Mouse (Mus musculus): Measurements from ENCODE around the gene Onecut1. TPM values are rescaled to one million over a fixed set of nuclear protein-coding genes. Genes with fewer than 3 reads are reported as not detected.

The Onecut1 gene
- polyA plus RNA-seq, 1 experiment from 2014 or later, result 9.1 TPM

DNA sequence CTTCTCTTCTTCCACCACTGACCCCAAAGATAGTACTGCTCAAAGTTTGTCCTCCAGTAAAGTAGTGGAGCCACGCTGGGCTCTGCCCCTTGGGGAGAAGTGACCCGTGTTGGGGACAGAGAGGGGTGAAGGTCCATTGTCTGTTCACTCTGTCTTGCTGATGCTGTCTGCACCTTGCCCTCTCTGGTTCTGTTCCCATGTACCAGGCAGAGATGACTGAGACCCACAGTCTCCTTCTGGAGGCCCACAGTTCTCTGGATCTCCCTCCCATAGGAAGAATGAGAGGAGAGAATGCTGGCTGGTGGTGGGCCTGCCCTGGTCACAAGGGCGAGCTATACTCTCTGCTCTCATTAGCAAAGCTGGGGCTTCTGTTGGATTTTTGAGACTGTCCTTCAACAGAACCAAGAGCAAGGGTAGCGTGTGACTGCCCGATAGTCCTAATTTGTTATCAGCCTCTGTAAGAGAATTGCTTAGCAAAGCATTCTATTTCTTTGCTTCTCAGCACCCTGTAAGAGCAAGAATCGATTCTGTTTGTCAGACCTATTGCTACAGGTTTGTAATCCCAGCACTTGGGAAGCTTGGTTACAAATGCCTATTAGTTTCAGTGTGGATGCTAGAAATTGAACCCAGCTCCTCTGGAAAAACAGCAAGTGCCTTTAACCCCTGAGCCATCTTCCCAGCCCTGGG is 61.7 kb downstream of the Onecut1 start:
- WGBS (ENCODE audit: insufficient replicate concordance), result 67% methylated on average over 6 of the region's 6 CpGs
- Histone ChIP-seq H3K9me3 (ENCODE audit: low read length) (no peaks in the 10 kb centered on the region), H3K27me3 (ENCODE audit: insufficient read depth, low read length) (no peaks in the 10 kb centered on the region), H3K9ac (replicated peaks) (no peak overlapping the region), H3K36me3 (replicated peaks; ENCODE audit: insufficient read depth, low read length) (no peaks in the 10 kb centered on the region), H3K27ac (ENCODE audit: low read depth) (no peak overlapping the region), H3K4me3 (ENCODE audit: low read depth, low read length) (no peak overlapping the region), H3K4me2 (ENCODE audit: low read depth, low read length) (no peak overlapping the region), H3K4me1 (ENCODE audit: insufficient read depth) (peaks cover 5% of the 10 kb centered on the region; the same call in 1 of the 2 replicates)
- TF ChIP-seq CTCF (IDR thresholded peaks at IDR 0.05; ENCODE audit: low read depth), result no peak
- TF ChIP-seq EP300 (IDR thresholded peaks at IDR 0.05; ENCODE audit: low read depth), result no peak
- no peak for DNase-seq
- no peak for ATAC-seq

DNA sequence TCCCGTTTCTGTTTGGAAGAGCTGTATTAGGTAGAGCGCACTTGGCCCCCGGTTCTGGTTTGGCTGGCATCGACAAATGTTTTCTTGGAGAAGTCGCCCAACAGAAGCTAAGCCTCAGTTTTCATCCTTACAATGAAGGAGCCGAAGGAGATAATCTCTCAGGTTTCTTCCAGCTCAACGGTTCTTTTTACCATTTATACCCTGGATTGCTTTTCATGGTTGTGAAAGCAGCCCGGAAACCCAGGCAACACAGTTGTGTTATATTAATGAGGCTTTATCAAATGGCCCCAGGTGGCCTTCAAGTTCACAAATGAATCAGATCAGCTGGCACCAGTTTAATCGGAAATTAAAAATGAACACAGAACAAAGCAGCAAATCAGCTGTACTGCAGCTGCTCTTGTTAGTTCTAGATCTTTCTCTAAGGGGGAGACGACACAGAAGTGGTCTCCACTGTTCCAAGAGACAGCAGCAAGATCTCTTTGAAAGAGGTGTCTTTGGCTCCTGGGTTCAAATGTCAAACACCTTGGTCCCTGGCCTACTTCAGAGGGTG is 63.6 kb downstream of the Onecut1 start:
- no peak overlapping the region for H3K4me2 ChIP-seq (ENCODE audit: low read depth, low read length)
- TF ChIP-seq EP300 (IDR thresholded peaks at IDR 0.05; ENCODE audit: low read depth), result no peak
- TF ChIP-seq CTCF (IDR thresholded peaks at IDR 0.05; ENCODE audit: low read depth), result no peak
- H3K4me3 ChIP-seq (ENCODE audit: low read depth, low read length), result no peak overlapping the region
- H3K9me3 ChIP-seq (ENCODE audit: low read length), result no peaks in the 10 kb centered on the region
- WGBS (ENCODE audit: insufficient replicate concordance), result 80% methylated on average over 10 of the region's 10 CpGs
- no peak overlapping the region for H3K9ac ChIP-seq (replicated peaks)
- H3K27ac ChIP-seq (ENCODE audit: low read depth), result no peak overlapping the region
- no peaks in the 10 kb centered on the region for H3K27me3 ChIP-seq (ENCODE audit: insufficient read depth, low read length)
- no peaks in the 10 kb centered on the region for H3K36me3 ChIP-seq (replicated peaks; ENCODE audit: insufficient read depth, low read length)
- ATAC-seq (no peak), DNase-seq (no peak)
- H3K4me1 ChIP-seq (ENCODE audit: insufficient read depth), result peaks cover under 1% of the 10 kb centered on the region; the same call in 1 of the 2 replicates

DNA sequence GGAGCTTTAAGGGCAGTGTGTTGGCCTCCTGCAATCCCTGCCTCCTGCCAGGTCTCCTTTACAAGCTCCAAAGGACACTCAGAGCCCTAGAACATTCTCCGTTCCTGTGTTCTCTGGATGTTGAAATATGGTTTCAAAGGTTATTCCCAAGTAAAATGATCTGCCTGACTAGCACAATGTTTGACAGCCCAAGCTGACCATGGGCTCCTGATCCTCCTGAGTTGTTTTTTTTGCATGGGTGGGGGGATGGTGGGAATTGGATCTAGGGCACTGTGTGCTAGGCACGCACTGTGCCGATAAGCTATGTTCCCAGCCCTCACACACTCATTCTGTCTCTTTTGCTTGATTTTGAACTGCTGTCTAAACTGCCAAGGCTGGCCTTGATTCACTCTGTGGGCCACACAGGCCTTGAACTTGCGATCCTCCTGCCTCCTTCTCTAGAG is 68.3 kb downstream of the Onecut1 start:
- H3K27ac ChIP-seq (ENCODE audit: low read depth), result peak overlapping the region; percentile 84
- H3K27me3 ChIP-seq (ENCODE audit: insufficient read depth, low read length), result no peaks in the 10 kb centered on the region
- H3K36me3 ChIP-seq (replicated peaks; ENCODE audit: insufficient read depth, low read length), result no peaks in the 10 kb centered on the region
- DNase-seq, result peak; percentile 55
- H3K4me2 ChIP-seq (ENCODE audit: low read depth, low read length), result no peak overlapping the region
- no peak overlapping the region for H3K9ac ChIP-seq (replicated peaks)
- peak; percentile 99 for ATAC-seq
- no peak overlapping the region for H3K4me3 ChIP-seq (ENCODE audit: low read depth, low read length)
- H3K4me1 ChIP-seq (ENCODE audit: insufficient read depth), result no peaks in the 10 kb centered on the region; the same call in 1 of the 2 replicates
- H3K9me3 ChIP-seq (ENCODE audit: low read length), result no peaks in the 10 kb centered on the region
- TF ChIP-seq CTCF (IDR thresholded peaks at IDR 0.05; ENCODE audit: low read depth) (no peak), EP300 (IDR thresholded peaks at IDR 0.05; ENCODE audit: low read depth) (peak; percentile 32)
- WGBS (ENCODE audit: insufficient replicate concordance), result 62% methylated on average over 4 of the region's 4 CpGs

DNA sequence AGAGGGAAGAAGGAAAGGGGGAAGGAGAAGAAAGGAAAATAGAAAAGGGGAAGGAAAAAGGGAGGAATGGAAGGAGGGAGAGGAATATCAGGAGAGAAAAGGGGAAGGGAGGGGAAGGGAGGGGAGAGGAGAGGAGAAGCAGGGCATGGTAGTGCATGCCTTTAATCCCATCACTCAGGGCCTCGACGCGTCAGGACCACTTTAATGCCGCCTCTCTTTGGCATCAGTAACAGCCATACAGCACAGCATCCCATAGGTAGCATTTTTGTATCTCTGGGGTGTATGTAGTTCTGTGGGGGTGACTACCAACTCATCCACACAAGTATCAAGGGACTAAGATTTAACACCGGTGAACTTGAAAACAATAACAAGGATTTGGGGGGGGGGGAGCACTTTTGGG is 68.9 kb downstream of the Onecut1 start:
- H3K27ac ChIP-seq (ENCODE audit: low read depth), result peak overlapping the region; percentile 84
- DNase-seq (no peak), ATAC-seq (no peak)
- H3K4me3 ChIP-seq (ENCODE audit: low read depth, low read length), result no peak overlapping the region
- WGBS (ENCODE audit: insufficient replicate concordance), result 87% methylated on average over 5 of the region's 5 CpGs
- H3K9ac ChIP-seq (replicated peaks), result no peak overlapping the region
- no peaks in the 10 kb centered on the region for H3K9me3 ChIP-seq (ENCODE audit: low read length)
- H3K4me2 ChIP-seq (ENCODE audit: low read depth, low read length), result no peak overlapping the region
- H3K4me1 ChIP-seq (ENCODE audit: insufficient read depth), result no peaks in the 10 kb centered on the region; the same call in 1 of the 2 replicates
- no peaks in the 10 kb centered on the region for H3K36me3 ChIP-seq (replicated peaks; ENCODE audit: insufficient read depth, low read length)
- H3K27me3 ChIP-seq (ENCODE audit: insufficient read depth, low read length), result no peaks in the 10 kb centered on the region
- TF ChIP-seq EP300 (IDR thresholded peaks at IDR 0.05; ENCODE audit: low read depth) (no peak), CTCF (IDR thresholded peaks at IDR 0.05; ENCODE audit: low read depth) (no peak)

DNA sequence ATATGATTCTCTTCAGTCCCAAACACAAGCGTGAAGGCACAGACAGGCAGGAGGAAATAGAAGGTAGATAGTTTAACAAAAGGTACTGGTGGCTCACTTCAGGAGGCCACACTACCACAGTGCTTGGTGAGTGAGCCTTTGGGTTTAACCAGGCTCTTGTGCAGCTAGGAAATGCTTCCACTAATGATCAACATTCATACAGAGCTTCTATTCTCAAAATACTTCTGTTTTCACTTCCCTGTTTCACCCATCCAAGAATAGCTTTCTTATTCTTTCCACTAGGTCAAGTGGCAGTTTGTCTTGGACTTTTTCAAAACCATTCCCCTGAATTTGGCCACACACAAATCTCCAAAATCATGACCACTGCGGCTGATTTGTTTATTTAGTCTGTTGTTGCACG is 73.6 kb downstream of the Onecut1 start:
- no peak for TF ChIP-seq EP300 (IDR thresholded peaks at IDR 0.05; ENCODE audit: low read depth)
- no peak for TF ChIP-seq CTCF (IDR thresholded peaks at IDR 0.05; ENCODE audit: low read depth)

DNA sequence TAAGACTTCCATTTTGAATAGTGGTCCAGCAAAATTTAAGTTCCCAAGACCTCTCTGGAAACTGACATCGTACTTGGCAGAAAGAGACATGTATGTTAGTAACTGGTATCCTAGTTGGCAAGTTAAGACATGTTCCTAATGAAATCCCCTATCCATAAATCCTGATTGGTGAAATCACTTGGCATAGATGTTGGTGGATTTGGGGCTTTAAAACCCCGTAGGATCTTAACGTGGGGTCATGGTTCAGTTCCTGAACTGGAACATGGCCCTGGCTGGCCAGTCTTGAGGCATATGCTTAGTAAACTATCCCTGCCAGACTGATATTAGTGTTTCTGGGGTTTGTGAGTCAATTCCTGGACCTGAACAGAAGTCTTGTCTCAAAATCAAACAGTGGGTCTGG is 76.0 kb downstream of the Onecut1 start:
- no peaks in the 10 kb centered on the region for H3K36me3 ChIP-seq (replicated peaks; ENCODE audit: insufficient read depth, low read length)
- no peaks in the 10 kb centered on the region for H3K27me3 ChIP-seq (ENCODE audit: insufficient read depth, low read length)
- TF ChIP-seq EP300 (IDR thresholded peaks at IDR 0.05; ENCODE audit: low read depth) (no peak), CTCF (IDR thresholded peaks at IDR 0.05; ENCODE audit: low read depth) (no peak)
- no peak overlapping the region for H3K4me3 ChIP-seq (ENCODE audit: low read depth, low read length)
- no peak overlapping the region for H3K4me2 ChIP-seq (ENCODE audit: low read depth, low read length)
- no peak for ATAC-seq
- H3K9me3 ChIP-seq (ENCODE audit: low read length), result no peaks in the 10 kb centered on the region
- no peak overlapping the region for H3K9ac ChIP-seq (replicated peaks)
- H3K27ac ChIP-seq (ENCODE audit: low read depth), result no peak overlapping the region
- 79% methylated on average over 3 of the region's 3 CpGs for WGBS (ENCODE audit: insufficient replicate concordance)
- no peak for DNase-seq
- peaks cover 13% of the 10 kb centered on the region for H3K4me1 ChIP-seq (ENCODE audit: insufficient read depth)

More for the DNA sequence above, 73.6 kb downstream of the Onecut1 start:
- H3K27me3 ChIP-seq (ENCODE audit: insufficient read depth, low read length), result no peaks in the 10 kb centered on the region
- WGBS (ENCODE audit: insufficient replicate concordance), result 69% methylated on average over 3 of the region's 3 CpGs
- H3K4me2 ChIP-seq (ENCODE audit: low read depth, low read length), result no peak overlapping the region
- no peak for ATAC-seq
- no peaks in the 10 kb centered on the region for H3K36me3 ChIP-seq (replicated peaks; ENCODE audit: insufficient read depth, low read length)
- peaks cover 11% of the 10 kb centered on the region for H3K4me1 ChIP-seq (ENCODE audit: insufficient read depth)
- no peak overlapping the region for H3K9ac ChIP-seq (replicated peaks)
- DNase-seq, result no peak
- H3K4me3 ChIP-seq (ENCODE audit: low read depth, low read length), result no peak overlapping the region
- no peaks in the 10 kb centered on the region for H3K9me3 ChIP-seq (ENCODE audit: low read length)
- no peak overlapping the region for H3K27ac ChIP-seq (ENCODE audit: low read depth)
